Mouse (Mus musculus) lung, postnatal 4 days (tissue): Measurements from ENCODE around the gene Rnls.

Experiments used
- DNase-seq, 2 experiments: peaks; one replicate each; pipeline ENCODE4 v3.0.0; 2021

Rnls gene

DNA sequence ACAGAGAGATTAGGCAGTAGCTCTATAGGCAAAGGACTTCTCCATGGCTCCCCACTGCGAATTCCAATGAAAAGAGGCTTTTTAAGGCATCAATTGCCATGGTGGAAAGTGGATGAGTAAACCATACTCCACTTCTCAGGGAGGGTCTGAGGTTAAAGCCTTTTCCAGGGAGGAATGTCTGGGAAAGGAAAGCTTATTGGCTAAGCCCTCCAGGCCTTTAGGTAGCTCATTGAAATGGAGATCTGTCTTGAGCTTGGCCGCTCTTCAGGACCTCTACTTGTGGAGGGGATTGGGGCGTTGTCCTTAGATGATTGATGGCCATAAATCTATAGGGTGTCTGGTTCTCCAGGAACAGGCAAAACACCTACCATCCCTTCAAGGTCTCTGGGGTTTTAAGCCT, 213.2 kb downstream of the Rnls start:
- no peak for DNase-seq

DNA sequence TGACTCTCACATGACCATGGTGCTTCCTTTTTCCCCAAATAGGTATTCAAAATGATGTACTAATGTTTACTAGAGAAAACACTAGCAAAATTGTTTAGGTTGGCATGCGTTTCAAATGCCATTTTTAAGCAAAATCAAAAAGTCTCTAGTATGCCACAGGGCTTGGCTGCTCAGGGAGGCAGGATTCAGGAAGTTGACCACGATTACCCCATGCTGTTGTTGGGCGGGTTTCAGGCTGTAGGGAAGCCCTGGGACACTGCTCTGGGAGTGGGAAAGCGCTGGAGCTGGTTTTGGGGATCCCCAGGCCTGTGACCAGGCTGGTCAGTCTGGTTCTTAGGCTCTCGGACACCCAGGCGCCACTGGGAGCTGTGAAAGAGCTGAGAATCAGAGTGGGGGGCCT, 213.7 kb downstream of the Rnls start:
- DNase-seq, result no peak

DNA sequence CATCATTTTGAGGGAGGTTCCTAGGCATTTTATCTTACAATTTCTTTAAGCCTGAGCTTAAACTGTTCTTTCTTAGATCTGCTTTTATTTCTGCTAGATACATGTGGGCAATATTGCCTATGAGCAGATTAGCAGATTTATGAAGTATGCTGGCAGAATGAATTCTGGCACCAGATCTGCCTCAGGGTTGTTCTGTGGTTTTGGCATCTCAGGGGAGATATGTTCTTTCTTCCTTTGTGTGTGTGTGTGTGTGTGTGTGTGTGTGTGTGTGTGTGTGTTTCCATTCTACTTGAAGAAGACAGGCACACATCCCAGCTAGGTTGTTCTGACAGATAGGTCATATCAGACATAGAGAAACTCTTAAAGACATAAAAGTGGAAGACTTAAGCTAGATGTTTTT, 218.1 kb downstream of the Rnls start:
- DNase-seq, result no peak

DNA sequence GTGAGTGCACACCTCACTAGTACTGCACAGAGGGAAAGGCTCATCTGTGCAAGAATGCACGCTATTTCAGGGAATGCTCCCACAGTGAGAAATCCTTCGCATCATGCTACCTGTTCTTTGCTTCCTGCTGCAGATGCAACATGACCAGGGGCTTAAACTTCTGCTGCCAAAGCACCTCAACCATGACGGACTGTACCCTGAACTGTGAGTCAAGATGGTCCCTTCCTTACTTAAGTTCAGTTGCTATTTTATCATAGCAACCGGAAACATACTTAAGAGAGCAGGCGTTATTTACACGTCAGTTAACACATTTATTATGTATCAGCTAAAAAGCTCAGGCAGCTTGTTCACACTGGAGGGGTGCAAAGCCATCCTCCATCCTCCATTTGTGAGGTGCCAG, 222.2 kb downstream of the Rnls start:
- DNase-seq, result no peak

- DNase-seq, result no peak
Observed at GRCm38 (mm10) chr19:33167528-33168264, 224.4 kb downstream of the Rnls start.

- DNase-seq, result no peak
Observed at GRCm38 (mm10) chr19:33164801-33165200, 227.3 kb downstream of the Rnls start.

DNA sequence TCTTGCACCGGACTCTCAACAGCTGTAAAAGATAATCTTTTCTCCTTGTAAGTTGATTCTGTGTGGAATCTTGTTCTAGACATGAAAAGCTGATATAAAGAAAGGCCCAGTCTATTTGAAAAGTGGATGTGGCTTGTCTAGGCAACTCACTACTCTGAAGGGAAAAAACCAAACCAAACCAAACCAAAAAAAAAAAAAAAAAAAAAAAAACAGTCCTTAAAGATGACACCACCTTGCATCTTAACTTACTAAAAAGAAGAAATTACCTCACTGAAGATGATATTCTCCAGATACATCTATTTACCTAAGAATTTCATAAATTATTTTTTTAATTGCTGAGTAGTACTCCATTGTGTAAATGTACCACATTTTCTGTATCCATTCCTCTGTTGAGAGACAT, 230.2 kb downstream of the Rnls start:
- DNase-seq, result no peak

- no peak for DNase-seq
Observed at GRCm38 (mm10) chr19:33159897-33160296, 232.2 kb downstream of the Rnls start.

- DNase-seq, result no peak
Observed at GRCm38 (mm10) chr19:33159192-33159591, 232.9 kb downstream of the Rnls start.

DNA sequence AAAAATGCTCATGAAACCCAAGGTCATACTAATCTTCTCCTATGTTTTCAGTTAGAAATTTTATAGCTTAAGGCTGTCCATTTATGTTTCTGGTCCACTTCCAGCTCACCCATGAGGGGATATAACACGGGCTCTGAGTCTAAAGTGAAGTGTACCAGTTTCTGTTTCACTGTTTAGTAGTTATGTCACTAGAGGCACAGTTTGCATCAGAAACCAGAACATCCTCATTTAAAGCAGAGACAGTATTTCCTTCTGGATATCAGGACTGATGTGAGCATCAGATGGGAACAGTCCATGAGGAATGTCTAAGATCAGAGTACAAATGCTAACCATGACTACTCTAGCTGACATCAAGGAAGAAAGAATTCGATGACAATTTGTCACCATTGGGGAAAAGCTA, 233.9 kb downstream of the Rnls start:
- DNase-seq, result no peak

DNA sequence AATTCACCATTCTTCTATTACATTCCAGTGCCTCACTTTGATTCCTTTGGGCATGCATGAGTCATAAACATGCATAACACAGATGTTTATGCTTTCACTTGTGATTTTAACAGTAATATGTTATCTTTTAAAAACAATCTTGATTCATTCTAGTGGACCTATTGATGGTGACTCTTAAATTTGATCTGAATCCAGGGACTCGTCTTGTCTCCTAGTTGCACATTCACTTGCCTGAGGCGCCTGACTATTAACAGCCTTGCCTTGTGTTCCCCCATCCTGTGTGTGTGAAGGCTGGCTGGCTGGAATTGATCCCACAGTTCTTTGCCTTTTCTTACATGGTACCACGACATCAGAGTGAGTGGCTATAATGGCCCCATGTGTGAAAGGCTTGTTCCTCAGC, 243.7 kb downstream of the Rnls start:
- DNase-seq, result no peak

GRCm38 (mm10) chr19:33143198-33143597, 248.9 kb downstream of the Rnls start:
- DNase-seq, result no peak

DNA sequence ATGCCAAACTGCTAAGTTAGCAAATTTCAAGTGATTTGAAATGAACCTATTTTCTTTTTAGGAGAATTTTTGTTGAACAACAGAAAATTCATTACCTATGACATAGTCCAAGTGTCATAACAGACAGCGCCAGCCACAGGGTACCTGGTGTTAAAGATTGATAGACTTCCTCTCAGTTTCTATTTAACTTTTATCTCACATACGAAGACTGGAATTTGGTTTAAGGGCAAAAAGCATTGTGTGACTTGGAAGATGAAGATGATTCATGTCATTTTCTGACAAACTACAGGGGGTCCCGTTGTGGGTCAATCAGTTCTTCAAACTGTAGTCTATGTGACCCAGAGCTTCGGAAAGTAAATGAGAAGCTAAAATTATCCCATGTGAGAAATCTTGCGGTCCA, 254.8 kb downstream of the Rnls start:
- DNase-seq, result no peak

DNA sequence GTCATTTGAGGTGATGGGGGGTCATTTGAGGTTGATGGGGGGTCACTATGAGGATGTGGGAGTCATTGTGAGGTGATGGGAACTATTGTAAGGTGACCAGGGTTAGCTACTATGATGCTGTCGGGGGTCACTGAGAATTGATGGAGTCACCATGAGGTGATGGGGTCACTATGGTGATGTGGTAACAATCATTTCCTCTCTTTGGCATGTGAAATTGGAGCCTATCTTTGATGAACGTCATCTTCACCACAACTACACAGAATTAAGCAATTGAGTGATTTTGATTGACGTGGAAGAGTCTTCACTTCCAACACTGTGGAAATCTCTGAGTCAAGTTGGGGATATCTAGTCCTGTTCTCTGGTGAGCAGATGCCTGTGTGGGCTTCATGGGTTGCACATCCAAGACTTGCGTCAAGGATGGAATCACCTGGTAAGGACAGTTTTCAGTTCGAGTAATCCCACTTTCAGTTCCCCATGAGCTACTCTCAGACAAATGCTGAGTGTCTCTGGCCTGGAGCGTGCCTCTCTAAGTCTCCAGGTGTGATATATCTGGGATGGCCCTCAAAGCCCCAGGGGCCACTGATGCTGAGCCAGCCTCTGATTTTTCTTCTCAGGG, 269.4 kb downstream of the Rnls start:
- DNase-seq, result no peak

DNA sequence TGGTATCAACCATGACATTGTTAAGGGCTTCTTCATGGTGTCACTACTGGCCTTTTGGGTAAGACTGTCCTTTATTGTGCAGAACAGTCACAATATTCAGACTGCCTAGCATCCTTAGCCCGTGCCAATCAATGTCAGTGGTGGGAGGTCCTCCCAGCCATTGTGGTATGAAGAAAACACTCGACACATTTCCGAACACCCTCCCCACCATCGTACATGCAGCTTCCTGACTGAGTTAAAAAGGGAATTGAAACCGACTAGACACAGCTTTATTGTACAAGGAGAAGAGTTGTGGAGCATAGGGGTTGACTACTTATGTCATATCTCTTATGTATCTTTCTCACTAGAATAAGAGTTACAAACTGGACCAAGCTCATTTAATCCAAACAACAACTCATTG, 272.1 kb downstream of the Rnls start:
- no peak for DNase-seq

- DNase-seq, result peak in 1 of 2 experiments; percentile 25
Observed at GRCm38 (mm10) chr19:33118898-33119297, 273.2 kb downstream of the Rnls start.

DNA sequence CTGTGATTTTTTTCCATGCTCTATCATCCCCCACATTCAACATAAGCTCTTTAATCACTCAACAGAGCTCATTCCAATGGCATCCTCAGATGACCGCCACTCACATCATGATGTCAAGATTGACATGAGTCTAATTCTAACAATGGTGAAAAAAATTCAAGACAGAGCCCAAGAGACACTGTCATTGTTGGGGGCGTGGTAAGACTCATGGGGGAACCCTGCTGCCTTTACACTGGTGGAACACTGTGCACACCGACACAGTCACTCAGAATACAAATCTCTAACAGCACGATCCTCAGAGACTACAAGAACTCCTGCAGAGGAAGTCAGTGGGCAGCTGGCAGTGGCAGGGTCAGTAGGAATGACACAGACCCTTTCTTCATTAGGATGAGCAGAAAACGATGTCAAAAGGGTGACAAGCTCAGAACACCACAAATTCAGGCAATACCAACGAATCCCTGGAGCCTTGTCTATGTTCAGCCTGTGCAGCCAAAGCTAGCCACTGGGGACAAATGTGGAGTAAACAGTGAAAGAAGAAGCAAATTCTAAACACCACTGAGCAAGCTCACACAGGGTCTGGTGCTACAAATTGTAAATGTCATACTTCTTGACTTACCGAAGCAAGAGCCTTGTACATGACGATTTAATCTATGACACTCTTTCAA, 277.3 kb downstream of the Rnls start:
- no peak for DNase-seq

DNA sequence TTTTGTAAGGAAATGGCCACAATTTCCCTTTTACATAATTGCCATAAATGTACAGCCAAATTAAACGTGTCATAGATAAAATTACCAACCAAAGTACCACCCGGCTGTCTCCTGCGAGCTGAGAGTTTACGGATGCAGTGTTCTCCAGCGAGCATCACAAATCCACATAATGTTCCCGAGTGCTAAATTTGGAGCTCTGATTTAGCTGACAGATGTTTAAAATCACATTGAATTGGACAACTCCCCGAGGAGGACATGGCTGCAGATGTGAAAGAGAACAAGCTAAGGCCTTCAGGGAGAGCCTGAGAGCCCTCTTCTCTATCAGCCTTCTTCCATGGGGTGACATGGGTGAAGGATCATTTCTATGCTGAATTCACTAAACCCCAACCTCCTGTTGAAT, 278.3 kb downstream of the Rnls start:
- peak in 1 of 2 experiments; percentile 21 for DNase-seq

DNA sequence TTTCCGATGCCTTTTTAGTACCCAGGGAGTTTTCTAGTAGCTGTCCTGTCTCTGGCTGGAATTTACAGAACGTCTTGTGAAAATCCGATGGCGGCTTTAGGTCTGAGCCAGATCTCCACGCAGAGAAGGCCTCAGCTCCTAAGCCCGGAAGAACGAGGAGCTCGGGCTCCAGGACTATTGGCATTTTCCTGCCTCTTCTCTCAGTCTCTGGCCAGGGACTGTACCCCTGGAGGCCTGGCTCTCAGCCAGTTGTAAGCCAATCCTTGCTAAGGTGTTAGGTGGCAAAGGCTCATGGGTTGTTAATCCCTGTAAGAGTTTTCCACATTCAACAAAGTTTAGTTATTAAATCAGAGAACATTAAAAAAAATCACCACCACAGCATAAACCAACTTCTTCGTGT, 281.7 kb downstream of the Rnls start:
- no peak for DNase-seq

GRCm38 (mm10) chr19:33109941-33110371, 282.1 kb downstream of the Rnls start:
- peak; percentile 33 to 70 for DNase-seq

DNA sequence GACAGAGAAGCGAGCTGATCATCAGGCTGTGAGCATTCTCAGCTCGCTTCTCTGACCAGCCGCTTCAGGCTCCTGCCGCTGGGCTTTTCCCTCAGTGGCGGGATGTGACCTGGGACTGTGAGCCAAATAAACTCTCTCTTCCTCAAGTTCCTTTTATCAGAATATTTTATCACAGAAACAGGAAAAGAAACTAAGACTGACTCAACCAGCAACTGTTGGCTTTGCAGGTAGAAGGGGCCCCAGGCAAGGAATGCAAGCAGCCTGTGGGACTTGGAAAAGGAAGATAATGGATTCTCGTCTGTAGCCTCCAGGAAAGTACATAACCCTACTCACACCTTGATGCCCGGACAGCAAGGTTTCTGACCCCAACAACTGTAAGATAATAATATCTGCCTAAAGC, 283.0 kb downstream of the Rnls start:
- DNase-seq, result no peak

GRCm38 (mm10) chr19:33103851-33104250, 288.2 kb downstream of the Rnls start:
- DNase-seq, result no peak

- peak; percentile 23 to 56 for DNase-seq
Observed at GRCm38 (mm10) chr19:33102783-33103139, 289.3 kb downstream of the Rnls start.
